Mouse (Mus musculus) T-cell, adult 2 months (primary cell): ENCODE measurements at regions not wholly inside any gene's neighbourhood (a gene's known extent, or its start where the extent isn't known, plus 50 kb on each side); places are given as distances from the start of the nearest gene placed in this dataset.
A peak's percentile ranks its signal among the peaks of the same experiment; 100 is the strongest.

Source experiments
- DNase-seq: peaks from one replicate; pipeline ENCODE4 v3.0.0; 2022; ENCODE audit warnings: low spot score

GRCm38 (mm10) chr11:79881812-79882211, 80.4 kb downstream of the Utp6 start:
- DNase-seq, result no peak

DNA sequence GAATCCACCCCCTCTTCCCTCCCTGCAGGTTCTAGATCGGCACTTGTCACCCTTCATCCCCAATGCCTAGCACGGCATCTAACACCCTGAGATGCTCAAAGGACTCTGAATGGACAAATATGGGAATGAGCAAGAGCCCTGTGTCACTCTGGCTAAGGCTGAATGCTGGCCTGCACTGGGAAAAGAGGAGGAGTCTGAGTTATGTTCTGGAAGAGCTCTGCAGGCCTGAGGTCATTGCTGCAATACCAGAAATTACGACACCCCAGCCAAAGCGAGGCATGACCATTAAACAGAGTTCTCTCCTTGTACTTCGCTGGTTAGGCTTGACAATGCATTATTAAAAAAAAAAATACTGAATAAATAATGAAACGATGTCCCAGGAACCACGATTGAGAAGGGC, 84.1 kb downstream of the Utp6 start:
- no peak for DNase-seq

DNA sequence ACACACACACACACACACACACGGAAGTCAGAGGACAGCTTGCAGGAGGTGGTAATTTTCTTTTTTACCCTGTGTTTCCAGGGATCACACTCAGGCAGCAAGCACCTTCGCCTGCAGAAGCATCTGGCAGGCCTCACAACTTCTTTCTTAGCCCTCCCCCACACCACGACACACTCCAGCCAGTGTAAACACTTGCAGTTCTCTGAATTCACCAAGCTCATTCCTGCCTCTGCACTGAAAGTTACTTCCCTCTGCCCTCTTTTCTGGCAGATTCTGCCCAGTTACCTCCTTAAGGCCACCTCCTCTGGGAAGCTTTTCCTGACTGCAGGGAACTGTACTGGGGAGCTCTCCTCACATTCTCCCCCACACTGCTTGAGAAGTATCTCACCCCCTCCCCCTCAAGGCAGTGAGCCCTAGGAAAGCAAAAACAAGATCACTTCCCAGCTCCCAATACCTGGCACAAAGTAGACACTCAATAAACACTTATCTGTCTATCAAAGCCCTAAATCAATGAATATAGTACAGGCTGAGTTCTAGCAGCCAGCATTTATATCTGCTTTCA, 84.9 kb downstream of the Utp6 start:
- no peak for DNase-seq

- no peak for DNase-seq
These were observed 90.2 kb downstream of the Utp6 start for GRCm38 (mm10) chr11:79871783-79872628.

- peak; percentile 13 for DNase-seq
These were observed 92.0 kb downstream of the Utp6 start for GRCm38 (mm10) chr11:79870189-79870588.

- no peak for DNase-seq
These were observed 93.2 kb downstream of the Utp6 start for GRCm38 (mm10) chr11:79869009-79869408.

- DNase-seq, result no peak
These were observed 97.4 kb downstream of the Utp6 start for GRCm38 (mm10) chr11:79864836-79865235.

DNA sequence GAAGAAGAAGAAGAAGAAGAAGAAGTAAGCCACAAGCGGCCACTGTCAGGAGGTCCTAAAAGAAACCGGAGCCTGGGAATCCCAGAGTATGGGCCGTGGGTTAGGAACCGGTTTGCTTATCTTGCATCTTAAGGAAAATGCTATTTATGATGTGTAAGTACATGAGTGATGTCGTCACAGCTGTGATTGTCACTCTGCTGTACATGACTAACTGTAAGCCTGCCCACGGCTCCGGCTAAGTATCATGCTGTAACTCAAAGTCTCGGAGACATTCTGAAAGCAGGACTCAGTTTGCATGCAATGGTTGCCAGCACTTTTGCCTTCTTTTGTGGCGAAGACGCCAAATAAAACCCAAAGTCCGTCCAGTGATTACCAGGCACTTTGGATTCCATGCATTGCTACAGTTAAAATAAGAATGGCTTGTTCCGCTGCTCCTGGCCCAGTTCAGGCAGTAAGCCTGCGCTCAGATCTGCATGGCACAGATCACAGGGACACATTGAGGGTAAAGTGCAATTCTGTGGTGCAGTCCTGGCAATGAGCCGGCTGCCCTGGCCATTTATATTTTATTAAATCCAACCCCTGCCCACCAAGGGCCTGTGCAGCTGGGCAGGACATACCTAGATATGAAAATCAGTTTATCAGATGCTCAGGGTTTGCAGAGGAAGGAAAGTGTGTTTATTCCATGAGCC, 98.6 kb downstream of the Utp6 start:
- DNase-seq, result no peak

GRCm38 (mm10) chr11:79860611-79861067, 101.6 kb downstream of the Utp6 start:
- DNase-seq, result no peak

- no peak for DNase-seq
These were observed 105.8 kb downstream of the Utp6 start for GRCm38 (mm10) chr11:79856376-79856775.

DNA sequence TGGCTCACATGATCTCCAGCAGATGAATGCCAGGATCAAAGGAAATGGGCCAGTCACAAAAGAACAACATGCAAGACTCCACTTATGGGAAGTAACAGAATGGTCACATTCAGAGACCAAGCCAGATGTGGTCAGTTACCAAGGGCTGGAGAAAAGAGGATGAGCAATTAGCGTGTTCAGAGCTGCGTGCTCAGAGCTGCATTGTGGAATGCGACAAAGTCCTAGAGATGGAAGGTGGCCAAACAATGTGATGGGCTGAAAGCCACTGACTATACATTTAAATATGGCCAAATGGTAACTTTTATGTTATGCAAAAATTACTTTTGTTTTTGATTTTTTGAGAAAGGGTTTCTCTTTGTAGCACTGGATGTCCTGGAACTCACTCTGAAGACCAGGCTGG, 112.6 kb downstream of the Utp6 start:
- no peak for DNase-seq

GRCm38 (mm10) chr11:79844436-79844835, 117.8 kb downstream of the Utp6 start:
- no peak for DNase-seq

- DNase-seq, result no peak
These were observed 119.2 kb downstream of the Utp6 start for GRCm38 (mm10) chr11:79843021-79843420.

GRCm38 (mm10) chr11:79839973-79840372, 122.2 kb downstream of the Utp6 start:
- no peak for DNase-seq

GRCm38 (mm10) chr11:79838051-79838450, 124.1 kb downstream of the Utp6 start:
- no peak for DNase-seq

DNA sequence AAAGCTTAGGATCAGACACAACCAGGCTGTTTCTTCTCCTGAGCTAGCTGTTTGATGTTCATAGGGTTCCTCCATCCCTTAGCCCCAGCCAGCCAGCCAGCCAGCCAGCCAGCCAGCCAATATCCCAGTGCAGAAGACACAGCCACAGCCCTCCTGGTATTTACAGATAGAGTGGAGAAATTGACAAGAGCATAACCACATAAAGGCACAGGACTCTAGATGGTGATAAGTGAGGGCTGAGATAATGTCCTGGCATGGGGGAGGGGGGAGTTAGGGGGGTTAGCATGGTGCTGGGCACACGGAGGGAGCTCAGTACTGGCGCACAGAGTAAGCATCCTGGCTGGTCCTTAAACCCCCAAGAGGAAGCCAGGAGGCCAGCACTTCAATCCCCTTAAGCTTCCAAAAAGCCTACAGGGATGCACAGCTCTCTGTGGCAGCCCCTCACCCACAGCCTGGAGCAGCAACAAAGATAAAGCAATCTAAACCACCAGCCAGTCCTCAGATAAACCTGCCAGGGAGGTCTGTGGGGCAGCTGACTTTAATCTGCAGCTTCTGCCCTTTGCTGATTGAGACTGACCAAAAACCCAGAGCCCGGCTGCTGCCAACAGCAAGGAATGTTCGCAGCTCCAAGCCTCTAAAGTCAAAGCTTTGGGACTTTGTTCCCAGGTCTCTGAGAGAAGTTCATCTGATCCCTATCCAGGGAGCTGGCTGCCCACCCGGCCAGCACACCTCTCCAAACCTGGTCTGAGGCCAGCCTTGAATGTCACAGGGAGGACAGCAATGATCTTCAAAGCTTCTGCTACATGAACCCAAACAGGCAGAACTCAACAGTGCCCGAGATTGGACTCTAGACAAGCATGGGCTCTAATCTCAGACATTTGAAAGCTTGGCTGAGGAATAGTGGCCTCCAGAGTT, 124.9 kb downstream of the Utp6 start:
- no peak for DNase-seq

GRCm38 (mm10) chr11:79835873-79836272, 126.3 kb downstream of the Utp6 start:
- DNase-seq, result no peak

- no peak for DNase-seq
These were observed 128.4 kb downstream of the Utp6 start for GRCm38 (mm10) chr11:79833817-79834216.

GRCm38 (mm10) chr11:79831591-79832320, 130.4 kb downstream of the Utp6 start:
- DNase-seq, result no peak

DNA sequence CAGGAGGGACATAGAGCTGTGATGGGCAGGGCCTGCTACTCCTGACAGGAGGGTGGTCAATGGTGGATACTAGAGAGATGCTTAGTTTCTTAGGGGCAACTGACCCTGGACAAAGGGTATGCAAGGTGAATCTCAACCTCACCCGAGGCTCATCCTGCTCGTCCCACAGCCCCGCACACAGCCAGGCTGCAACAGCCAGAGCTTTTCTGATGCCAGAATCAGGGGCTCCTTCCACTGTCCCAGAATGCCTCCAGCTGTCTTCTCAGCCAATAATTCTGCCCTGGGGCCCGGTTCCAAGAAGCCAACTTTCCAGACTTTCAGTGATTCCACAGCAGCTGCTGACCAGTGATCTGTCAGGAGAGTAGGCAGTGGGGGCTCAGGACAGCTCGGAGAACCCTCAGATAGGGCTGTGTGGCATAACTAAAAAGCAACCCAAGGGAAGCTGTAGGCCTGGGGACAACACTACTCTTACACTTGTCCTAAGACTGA, 131.6 kb downstream of the Utp6 start:
- no peak for DNase-seq

DNA sequence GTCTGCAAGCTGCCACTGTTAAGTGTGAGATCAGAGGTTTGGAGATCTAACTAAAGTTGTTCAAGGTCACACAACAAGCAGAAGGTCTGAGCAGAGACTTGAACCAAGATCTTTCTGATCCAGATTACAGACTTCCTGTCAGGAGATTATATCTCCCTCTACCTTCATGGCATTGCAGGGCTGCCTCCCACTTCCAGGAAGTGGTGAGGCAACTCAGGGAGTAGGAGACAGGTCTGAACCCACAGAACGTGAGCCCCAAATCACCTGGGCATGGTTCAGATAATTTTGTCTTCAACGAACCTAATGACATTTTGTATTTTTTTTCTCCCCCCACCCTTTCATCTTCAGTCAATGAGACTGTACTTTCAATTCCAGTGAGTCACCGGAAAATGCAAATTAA, 135.2 kb downstream of the Utp6 start:
- no peak for DNase-seq
